Mouse (Mus musculus) E14TG2a.4 (cell line): ENCODE measurements around the gene Cmc1.

Source experiments
- CTCF ChIP-seq: conservative IDR thresholded peaks from 2 replicates; pipeline ENCODE4 v1.5.1; 2014; ENCODE audit warnings: low read length
- NANOG ChIP-seq: IDR thresholded peaks from 2 replicates; pipeline ENCODE4 v1.6.1; 2014; ENCODE audit warnings: borderline replicate concordance, low read length, mixed read lengths

DNA sequence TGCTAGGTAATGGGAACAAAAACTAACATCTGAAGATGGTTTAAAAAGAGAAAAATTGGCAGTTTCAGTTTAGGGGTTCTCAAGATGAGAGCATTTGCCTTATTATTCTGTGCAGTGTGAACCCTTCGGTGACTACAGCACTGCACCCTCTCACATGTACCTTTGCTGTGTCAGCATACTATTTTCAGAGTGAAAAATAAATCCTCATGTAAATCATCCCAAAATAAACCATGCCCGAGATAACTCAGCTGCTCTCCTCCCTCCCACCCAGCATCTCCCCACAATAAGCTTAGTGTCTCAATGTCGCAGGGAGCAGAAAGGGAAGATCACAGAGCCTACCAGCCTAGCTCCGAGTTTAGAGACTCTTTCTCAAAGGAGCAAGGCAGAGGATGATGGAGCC, 23.1 kb upstream of the Cmc1 start:
- no peak for TF ChIP-seq CTCF
- no peak for TF ChIP-seq NANOG
